Mouse (Mus musculus) left cerebral cortex, postnatal 25 days (tissue): ENCODE measurements around the gene Ccl26. TPM values are rescaled to one million over a fixed set of nuclear protein-coding genes. Genes with fewer than 3 reads are reported as not detected.
A peak's percentile ranks its signal among the peaks of the same experiment; 100 is the strongest.
"Not testable (repeated sequence)": the region's sequence is repeated elsewhere in the genome, so short reads cannot be mapped to it uniquely, and the experiment has no call there.

Source experiments
- DNase-seq, 2 experiments: peaks; one replicate each; pipeline ENCODE4 v3.0.0; 2022; ENCODE audit warnings: low spot score in 2 of 2, mixed read lengths in 1 of 2
- intact Hi-C: fragments of 180-260 bp; cut with DNase I; formaldehyde crosslinking; loops from one replicate; pipeline ENCODE4 v1.15.1; 2025
- total RNA-seq, 2 experiments: library from RNA; stranded (reverse); gene quantifications; 2 replicates each; pipeline ENCODE4 v1.2.3; 2021

Gene Ccl26
- not detected for total RNA-seq

DNA sequence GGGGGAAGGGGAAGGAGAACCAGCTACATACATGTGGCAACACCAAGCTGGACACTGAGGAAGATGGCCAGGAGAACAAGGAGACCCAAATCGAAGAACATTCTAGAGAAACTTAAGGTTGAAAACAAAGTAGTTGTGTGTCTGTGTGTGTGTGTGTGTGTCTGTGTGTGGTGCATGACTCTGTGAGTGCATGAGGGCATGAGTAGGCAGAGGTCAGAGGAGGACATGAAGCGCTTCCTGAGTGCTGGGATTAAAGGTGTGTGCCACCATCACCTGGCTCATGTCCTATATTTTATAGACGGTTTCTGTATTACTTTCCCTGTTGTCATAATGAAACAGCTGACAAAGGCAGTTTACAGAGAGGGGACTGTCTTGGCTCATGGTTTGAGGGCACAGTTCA lies at the start of gene Ccl26:
Gene Ccl26 (minus strand): TSS at position 101 of the 400 bp plus-strand sequence.
- intact Hi-C loops, result no loop called here
- no peak for DNase-seq

- intact Hi-C loops, result no loop called here
- no peak for DNase-seq
Observed at GRCm38 (mm10) chr5:135609794-135610193, 46.4 kb upstream of the Ccl26 start.

- intact Hi-C loops, result no loop called here
- DNase-seq, result no peak
Observed at GRCm38 (mm10) chr5:135607581-135607980, 44.2 kb upstream of the Ccl26 start.

- intact Hi-C loops, DNase-seq: not testable (repeated sequence)
Observed at GRCm38 (mm10) chr5:135606717-135607116, 43.3 kb upstream of the Ccl26 start.

GRCm38 (mm10) chr5:135604643-135605042 lies 41.3 kb upstream of the Ccl26 start:
- DNase-seq, intact Hi-C loops: not testable (repeated sequence)

DNA sequence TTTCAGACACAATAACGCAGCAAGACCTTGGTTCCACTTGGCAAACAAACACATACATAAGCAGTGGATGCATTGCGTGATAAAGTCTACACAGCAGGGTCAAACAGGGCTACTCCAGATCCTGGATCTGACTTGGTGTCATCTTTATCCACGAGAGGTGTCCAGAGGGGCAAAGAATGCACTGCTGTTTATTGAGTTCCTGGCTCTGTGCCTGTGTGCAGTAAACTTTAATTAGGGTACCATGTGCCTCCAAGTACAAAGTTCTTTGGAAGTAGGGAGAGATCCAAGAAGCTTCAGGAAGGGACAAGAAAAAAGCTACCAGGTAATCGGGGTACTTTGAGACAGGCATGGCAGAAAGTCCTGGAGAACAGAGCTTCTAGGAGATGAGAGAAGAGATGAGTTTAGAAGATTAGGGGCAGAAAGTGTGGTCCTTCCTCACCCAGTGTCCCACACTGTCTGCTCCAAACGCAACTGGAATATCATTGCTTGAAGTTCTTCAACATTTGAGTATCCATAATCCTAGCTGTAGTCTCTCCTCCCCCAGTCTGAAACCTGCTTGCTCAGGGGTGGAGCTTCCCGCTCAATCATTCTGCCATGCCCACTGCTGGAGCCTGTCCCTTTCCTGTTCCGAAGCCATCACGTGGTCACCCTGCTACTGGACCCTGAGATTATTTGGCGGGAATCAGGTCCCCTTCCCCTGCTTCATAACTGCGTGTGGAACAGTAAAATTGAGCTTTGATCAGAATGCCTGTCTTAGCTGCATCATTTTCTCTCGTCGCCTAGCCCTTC lies 26.8 kb upstream of the Ccl26 start:
- intact Hi-C loops, result no loop called here
- no peak for DNase-seq

DNA sequence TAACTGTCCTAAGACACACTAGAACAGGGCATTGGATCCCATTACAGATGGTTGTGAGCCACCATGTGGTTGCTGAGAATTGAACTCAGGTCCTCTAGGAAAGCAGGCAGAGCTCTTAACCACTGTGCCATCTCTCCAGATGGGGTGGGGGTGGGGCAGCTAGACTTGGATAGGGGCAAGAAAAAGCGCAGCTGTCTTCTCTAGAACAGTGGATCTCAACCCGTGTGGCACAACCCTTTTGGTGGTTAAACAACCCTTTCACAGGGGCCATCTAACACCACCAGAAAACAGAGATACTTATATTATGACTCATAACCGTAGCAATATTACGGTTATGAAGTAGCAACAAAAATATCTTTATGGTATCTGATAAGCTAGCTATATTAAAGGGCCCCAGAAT lies 24.4 kb upstream of the Ccl26 start:
- DNase-seq, result no peak
- intact Hi-C loops, result no loop called here

GRCm38 (mm10) chr5:135585691-135586090 lies 22.3 kb upstream of the Ccl26 start:
- DNase-seq, result no peak
- intact Hi-C loops, result no loop called here

DNA sequence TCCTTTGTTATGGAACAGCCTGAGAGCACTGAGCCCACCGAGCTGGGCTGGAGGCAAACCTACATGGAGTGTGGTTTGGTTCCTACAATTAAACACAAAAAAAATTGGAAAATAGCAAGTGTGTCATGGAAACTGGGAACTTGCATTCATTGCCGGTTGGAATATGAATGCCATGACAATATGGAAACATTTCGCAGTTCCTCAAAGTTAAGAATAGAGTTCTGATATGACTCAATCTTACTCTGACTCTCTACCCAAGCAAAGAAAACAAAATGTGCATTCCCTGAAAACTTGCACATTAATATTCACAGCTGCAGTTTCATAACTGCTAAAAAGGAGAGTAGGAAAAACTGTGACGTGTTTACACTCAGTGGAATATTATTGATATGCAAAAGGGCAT lies 19.0 kb upstream of the Ccl26 start:
- intact Hi-C loops, result loop anchor here (2.0 kb wide), 1 partner anchor 14 kb away; no protein-coding TSS in a partner anchor
- DNase-seq, result peak in 1 of 2 experiments; percentile 34

GRCm38 (mm10) chr5:135579331-135579751 lies 16.0 kb upstream of the Ccl26 start:
- peak; percentile 27 to 82 for DNase-seq
- intact Hi-C loops, result no loop called here

DNA sequence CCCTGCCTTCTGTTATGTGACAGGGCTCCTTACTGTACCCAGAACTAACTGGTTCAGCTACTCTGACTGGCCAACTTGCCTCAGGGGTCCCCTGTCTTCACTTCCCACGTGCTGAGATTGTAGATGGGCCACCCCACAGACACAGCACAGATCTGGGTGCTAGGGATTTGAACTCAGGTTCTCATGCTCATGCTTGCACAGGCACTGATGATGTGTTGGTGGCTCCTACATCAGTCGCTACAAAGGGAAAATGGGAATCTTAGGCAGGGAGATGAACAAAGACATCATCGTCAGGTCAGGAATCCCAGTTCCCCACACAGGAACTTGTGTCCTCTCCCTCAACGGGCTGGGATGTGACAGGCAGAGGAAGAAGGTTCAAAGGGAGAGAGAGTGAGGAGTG lies 12.7 kb upstream of the Ccl26 start:
- DNase-seq, result no peak
- intact Hi-C loops, result no loop called here

DNA sequence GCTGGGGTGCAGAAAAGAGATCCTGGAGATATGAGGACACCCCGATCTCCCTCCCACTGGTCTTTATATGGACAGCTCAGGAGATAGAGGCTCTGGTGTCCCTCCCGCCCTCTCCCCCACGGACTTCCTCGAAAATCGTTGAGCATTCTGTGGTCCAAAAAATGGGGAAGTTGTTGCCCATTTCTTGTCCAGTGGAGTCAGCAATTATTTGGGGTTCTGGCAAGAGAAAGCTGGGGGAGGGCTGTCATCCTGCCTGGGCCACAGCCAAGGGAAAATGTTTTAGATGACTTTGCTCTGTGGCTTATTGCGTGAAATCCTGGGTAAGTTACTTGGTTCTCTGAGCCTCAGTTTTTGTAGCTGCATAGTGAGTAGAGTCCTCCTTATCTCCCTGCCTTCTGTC lies 9.6 kb upstream of the Ccl26 start, which contains the start of gene Ccl24:
Gene Ccl24 (minus strand): TSS at position 44 of the 400 bp plus-strand sequence.
- DNase-seq, result no peak
- intact Hi-C loops, result no loop called here

DNA sequence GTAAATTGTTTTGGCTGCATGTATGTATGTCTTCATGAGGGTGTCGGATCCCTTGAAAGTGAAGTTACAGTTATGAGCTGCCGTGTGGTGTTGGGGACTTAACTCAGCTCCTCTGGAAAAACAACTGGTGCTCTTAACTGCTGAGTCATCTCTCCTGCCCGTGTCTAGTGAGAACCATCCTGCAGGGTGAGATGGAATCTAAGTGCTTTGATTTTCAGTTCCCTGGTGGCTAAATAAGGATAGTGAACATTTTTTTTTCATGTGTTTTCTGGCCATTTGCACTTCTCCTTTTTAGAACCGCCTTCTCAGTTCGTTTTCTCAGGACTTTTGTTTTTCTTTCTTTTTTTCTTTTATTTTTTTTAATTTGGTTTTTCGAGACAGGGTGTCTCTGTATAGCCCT lies 5.3 kb upstream of the Ccl26 start:
- peak in 1 of 2 experiments; percentile 73 for DNase-seq

DNA sequence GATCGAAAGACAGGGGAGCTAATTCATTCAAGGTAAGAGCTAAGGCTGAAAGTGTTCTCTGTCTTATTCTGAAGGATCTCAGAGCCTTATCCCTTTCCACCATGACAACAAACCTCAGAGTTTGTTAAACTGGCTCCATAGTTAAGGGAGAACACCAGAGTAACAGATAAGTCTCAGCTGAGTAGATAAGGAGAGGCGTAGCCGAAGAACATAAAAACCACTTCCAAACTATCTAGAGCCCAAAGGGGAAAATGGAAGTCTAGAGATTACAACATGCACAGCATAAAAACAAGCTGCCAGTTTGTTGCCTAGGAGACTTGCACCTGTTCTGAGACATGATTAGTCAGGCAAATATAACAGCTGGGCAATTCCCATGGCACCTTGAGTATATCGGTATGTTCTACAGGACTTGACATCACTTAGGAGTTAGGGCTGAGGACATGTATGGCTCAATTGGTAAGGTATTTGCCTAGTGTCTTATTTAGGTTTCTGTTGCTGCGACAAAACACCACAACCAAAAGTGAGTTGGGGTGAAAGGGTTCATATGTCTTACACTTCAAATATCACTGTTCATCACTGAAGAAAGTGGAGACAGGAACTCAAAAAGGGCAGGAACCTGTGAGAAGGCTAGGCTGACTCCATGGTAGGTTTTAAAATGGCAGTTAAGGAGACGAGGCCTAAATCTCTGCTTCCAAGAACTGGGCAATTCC lies 4.3 kb upstream of the Ccl26 start:
- intact Hi-C loops, result loop anchor here (2.0 kb wide), 1 partner anchor 15 kb away; no protein-coding TSS in a partner anchor
- no peak for DNase-seq

More for the DNA sequence above, 5.3 kb upstream of the Ccl26 start:
- intact Hi-C loops, result loop anchor here (2.0 kb wide), 1 partner anchor 14 kb away; no protein-coding TSS in a partner anchor

- DNase-seq, result no peak
- intact Hi-C loops, result no loop called here
Observed at GRCm38 (mm10) chr5:135557671-135558070, 5.7 kb downstream of the Ccl26 start.

DNA sequence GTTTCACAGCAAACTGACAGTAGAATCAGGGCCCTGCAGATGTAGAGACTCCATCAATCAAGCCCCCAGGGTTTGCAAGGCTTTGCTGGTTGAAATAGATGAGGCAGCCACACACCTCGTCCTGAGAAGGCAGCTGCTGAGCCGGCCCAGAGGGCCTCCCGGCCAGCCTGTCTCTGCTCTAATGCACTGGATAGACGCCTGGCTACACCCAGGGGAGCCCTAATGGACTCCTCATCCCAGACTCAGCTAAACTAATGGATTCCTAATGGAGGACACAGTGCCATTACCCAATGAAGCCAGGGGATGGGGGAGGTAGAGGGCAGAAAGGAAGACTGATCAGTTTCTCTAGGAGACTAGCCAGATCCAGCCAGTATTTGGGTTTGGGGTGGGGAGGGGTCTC lies 6.3 kb downstream of the Ccl26 start:
- DNase-seq, result no peak
- intact Hi-C loops, result no loop called here

- no peak for DNase-seq
- intact Hi-C loops, result no loop called here
Observed at GRCm38 (mm10) chr5:135556259-135556658, 7.1 kb downstream of the Ccl26 start.

- intact Hi-C loops, result loop anchor here (2.0 to 5.0 kb wide), 2 partner anchors 66 to 211 kb away; no protein-coding TSS in a partner anchor
- DNase-seq, result no peak
Observed at GRCm38 (mm10) chr5:135551591-135551990, 11.8 kb downstream of the Ccl26 start.

GRCm38 (mm10) chr5:135550910-135551309 lies 12.5 kb downstream of the Ccl26 start:
- intact Hi-C loops, result loop anchor here (2.0 to 5.0 kb wide), 2 partner anchors 66 to 212 kb away; no protein-coding TSS in a partner anchor
- DNase-seq, result peak; percentile 49 to 67

DNA sequence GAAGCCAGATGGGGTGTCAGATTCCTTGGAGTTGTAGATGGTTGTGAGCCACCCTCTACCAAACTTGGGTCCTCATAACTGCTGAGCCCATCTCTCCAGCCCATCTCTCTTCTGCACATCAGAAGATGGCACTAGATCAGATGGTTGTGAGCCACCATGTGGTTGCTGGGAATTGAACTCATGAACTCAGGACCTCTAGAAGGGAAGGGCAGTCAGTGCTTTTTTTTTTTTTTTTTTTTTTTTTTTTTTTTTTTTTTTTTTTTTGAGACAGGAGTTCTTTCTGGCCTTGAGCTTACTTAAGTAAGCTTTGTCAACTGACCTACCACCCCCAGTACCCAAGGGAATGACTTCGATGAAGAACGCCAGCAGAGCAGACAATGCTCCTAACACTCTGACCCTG lies 15.4 kb downstream of the Ccl26 start:
- intact Hi-C loops, result loop anchor here (5.0 kb wide), 1 partner anchor 151 kb away; no protein-coding TSS in a partner anchor
- no peak for DNase-seq
